Comparison of ENCODE assay signal across 17 mouse cellular contexts in genomic region chr9:76038327-76039103, GRCm38 (mm10). TPM values are rescaled to one million over a fixed set of nuclear protein-coding genes. Genes with fewer than 3 reads are reported as not detected.
A peak's percentile ranks its signal among the peaks of the same experiment; 100 is the strongest.
DNase-seq lines count a peak whose midpoint lies in the region; ATAC-seq lines count a peak whose summit lies in the region.
"Had no signal": no experiment of that assay in that cellular context is flagged by ENCODE, and none has a peak within 500 bp of the region (broad histone marks: within the 10 kb centered on the region; RNA-seq: fewer than 3 reads in every experiment).

No protein-coding gene starts in this region.

- H3K9me3 ChIP-seq in hindbrain, embryonic 15.5 days, result no peaks in the 10 kb centered on the region
- no peaks in the 10 kb centered on the region for H3K9me3 ChIP-seq in hindbrain, embryonic 11.5 days (ENCODE audit: control insufficient read depth, low read length)
- H3K9me3 ChIP-seq in neural tube, embryonic 13.5 days, result no peaks in the 10 kb centered on the region
- H3K9me3 ChIP-seq in limb, embryonic 10.5 days (replicated peaks), result no peaks in the 10 kb centered on the region
- H3K9me3 ChIP-seq: G1E; liver, embryonic 13.5 days had no signal

- peak; percentile 30; the same call in 1 of the 2 replicates for ATAC-seq in hindbrain, embryonic 15.5 days (ENCODE audit: low FRiP score, low read depth)
- no peak; the same call in 1 of the 2 replicates for ATAC-seq in hindbrain, embryonic 11.5 days (ENCODE audit: low FRiP score)
- ATAC-seq in neural tube, embryonic 13.5 days (ENCODE audit: low read depth), result peak; percentile 15; the same call in 1 of the 2 replicates
- ATAC-seq in activated CD4-positive, CD25-positive, alpha-beta regulatory T cell, adult 4 months, result no peak
- ATAC-seq: intestine, embryonic 16.5 days had no signal

- DNase-seq in hindbrain, embryonic 11.5 days (ENCODE audit: low spot score), result no peak
- DNase-seq in neural tube, embryonic 10.5 days (ENCODE audit: extremely low spot score, low spot score), result no peak
- peak; percentile 46 for DNase-seq in limb, embryonic 10.5 days (ENCODE audit: low spot score)
- no peak for DNase-seq in urinary bladder, postnatal 25 days (ENCODE audit: low spot score)
- DNase-seq: adrenal gland, postnatal 36 days; cerebellum, postnatal 36 days; gastrocnemius, postnatal 36 days; liver, embryonic 13.5 days; thymus, postnatal 14 days had no signal

- H3K4me1 ChIP-seq in hindbrain, embryonic 15.5 days (replicated peaks), result peaks cover 7% of the 10 kb centered on the region; the same call in 1 of the 2 replicates
- no peaks in the 10 kb centered on the region for H3K4me1 ChIP-seq in hindbrain, embryonic 11.5 days (replicated peaks; ENCODE audit: control insufficient read depth, insufficient read depth, low read length)
- H3K4me1 ChIP-seq in neural tube, embryonic 13.5 days (replicated peaks), result peaks cover 19% of the 10 kb centered on the region
- H3K4me1 ChIP-seq in limb, embryonic 10.5 days, result peaks cover 67% of the 10 kb centered on the region

- no peaks in the 10 kb centered on the region for H3K36me3 ChIP-seq in hindbrain, embryonic 15.5 days
- H3K36me3 ChIP-seq in hindbrain, embryonic 11.5 days (ENCODE audit: control insufficient read depth, insufficient read depth, low read length), result no peaks in the 10 kb centered on the region
- H3K36me3 ChIP-seq in neural tube, embryonic 13.5 days, result no peaks in the 10 kb centered on the region
- H3K36me3 ChIP-seq in limb, embryonic 10.5 days, result no peaks in the 10 kb centered on the region
- H3K36me3 ChIP-seq: G1E; liver, embryonic 13.5 days had no signal

- WGBS in hindbrain, embryonic 15.5 days, result 54% methylated on average over 9 of the region's 9 CpGs
- 64% methylated on average over 9 of the region's 9 CpGs for WGBS in hindbrain, embryonic 11.5 days
- 56% methylated on average over 9 of the region's 9 CpGs for WGBS in neural tube, embryonic 13.5 days
- WGBS in limb, embryonic 10.5 days, result 53% methylated on average over 9 of the region's 9 CpGs

- H3K4me2 ChIP-seq in hindbrain, embryonic 15.5 days, result no peak overlapping the region
- H3K4me2 ChIP-seq in hindbrain, embryonic 11.5 days (replicated peaks; ENCODE audit: low read depth, low read length), result no peak overlapping the region
- no peak overlapping the region for H3K4me2 ChIP-seq in neural tube, embryonic 13.5 days
- H3K4me2 ChIP-seq: heart, embryonic 11.5 days; liver, embryonic 13.5 days had no signal

- no peak overlapping the region for H3K27ac ChIP-seq in hindbrain, embryonic 15.5 days (replicated peaks)
- no peak overlapping the region for H3K27ac ChIP-seq in hindbrain, embryonic 11.5 days (ENCODE audit: low read depth, low read length)
- H3K27ac ChIP-seq in neural tube, embryonic 13.5 days (replicated peaks), result no peak overlapping the region
- H3K27ac ChIP-seq in limb, embryonic 10.5 days, result peak overlapping the region; percentile 72
- H3K27ac ChIP-seq: kidney, postnatal 0 days; liver, embryonic 13.5 days; stomach, postnatal 0 days had no signal

- no peak overlapping the region for H3K4me3 ChIP-seq in hindbrain, embryonic 15.5 days
- no peak overlapping the region for H3K4me3 ChIP-seq in hindbrain, embryonic 11.5 days (ENCODE audit: low read depth, low read length)
- no peak overlapping the region for H3K4me3 ChIP-seq in neural tube, embryonic 13.5 days
- no peak overlapping the region for H3K4me3 ChIP-seq in limb, embryonic 10.5 days
- H3K4me3 ChIP-seq: liver, embryonic 13.5 days had no signal

- H3K27me3 ChIP-seq in hindbrain, embryonic 15.5 days, result no peaks in the 10 kb centered on the region
- no peaks in the 10 kb centered on the region for H3K27me3 ChIP-seq in hindbrain, embryonic 11.5 days (ENCODE audit: control insufficient read depth, insufficient read depth, low read length)
- H3K27me3 ChIP-seq in neural tube, embryonic 13.5 days, result no peaks in the 10 kb centered on the region
- no peaks in the 10 kb centered on the region for H3K27me3 ChIP-seq in limb, embryonic 10.5 days (ENCODE audit: low read depth, poor library complexity, severe bottlenecking)
- H3K27me3 ChIP-seq: liver, embryonic 13.5 days had no signal

- no peak overlapping the region for H3K9ac ChIP-seq in hindbrain, embryonic 15.5 days
- no peak overlapping the region for H3K9ac ChIP-seq in hindbrain, embryonic 11.5 days (ENCODE audit: low read depth, low read length)
- H3K9ac ChIP-seq in neural tube, embryonic 13.5 days, result no peak overlapping the region
- H3K9ac ChIP-seq: liver, embryonic 13.5 days had no signal

RNA-seq across cellular contexts. Expression of gene Hmgcll1, which starts 23.9 kb away (rescaled TPM):
- polyA plus RNA-seq in hindbrain, embryonic 15.5 days (2015; fragmentation: Nextera tagmentation; extraction: Ambion mirVana), result 22.8 and 22.9 TPM in 2 replicates
- 14.5 and 15.5 TPM in 2 replicates for polyA plus RNA-seq in hindbrain, embryonic 11.5 days (2014; fragmentation: Nextera tagmentation; extraction: Ambion mirVana)
- 21.3 and 22.5 TPM in 2 replicates for polyA plus RNA-seq in neural tube, embryonic 13.5 days (2015; fragmentation: Nextera tagmentation; extraction: Ambion mirVana)
- 2.9 and 5.7 TPM in 2 replicates for polyA plus RNA-seq in limb, embryonic 10.5 days (2016; fragmentation: Nextera tagmentation; extraction: Ambion mirVana)
- polyA plus RNA-seq in activated CD4-positive, CD25-positive, alpha-beta regulatory T cell, adult 4 months (2017; shearing (Covaris generic)), result not detected
- polyA plus RNA-seq: G1E had no signal

Comparison
In these comparisons a context has a peak if more than half of its experiments do, and no peak if none do; other contexts are left out.
1. ATAC-seq: peak in hindbrain, embryonic 15.5 days (single experiment) and neural tube, embryonic 13.5 days (single experiment); none in hindbrain, embryonic 11.5 days (single experiment) and activated CD4-positive, CD25-positive, alpha-beta regulatory T cell, adult 4 months (single experiment).